Mouse (Mus musculus) gastrocnemius, postnatal 14 days (tissue): ENCODE data around the gene Ddah2. TPM values are rescaled to one million over a fixed set of nuclear protein-coding genes. Genes with fewer than 3 reads are reported as not detected.
A peak's percentile ranks its signal among the peaks of the same experiment; 100 is the strongest.
"Not testable (repeated sequence)": the region's sequence is repeated elsewhere in the genome, so short reads cannot be mapped to it uniquely, and the experiment has no call there.

Experiments
- DNase-seq: peaks from one replicate; pipeline ENCODE4 v3.0.0; 2021; ENCODE audit warnings: mixed read lengths
- intact Hi-C: fragments of 180-260 bp; cut with DNase I; formaldehyde crosslinking; loops from one replicate; pipeline ENCODE4 v1.15.1; 2025; ENCODE audit warnings: low total_unique reads
- total RNA-seq, 2 experiments: library from RNA; stranded (reverse); gene quantifications; 2 replicates each; pipeline ENCODE4 v1.2.3; 2021

Gene Ddah2
- total RNA-seq, 2 experiments from 2014 or later, result 23.4 to 32.2 TPM

DNA sequence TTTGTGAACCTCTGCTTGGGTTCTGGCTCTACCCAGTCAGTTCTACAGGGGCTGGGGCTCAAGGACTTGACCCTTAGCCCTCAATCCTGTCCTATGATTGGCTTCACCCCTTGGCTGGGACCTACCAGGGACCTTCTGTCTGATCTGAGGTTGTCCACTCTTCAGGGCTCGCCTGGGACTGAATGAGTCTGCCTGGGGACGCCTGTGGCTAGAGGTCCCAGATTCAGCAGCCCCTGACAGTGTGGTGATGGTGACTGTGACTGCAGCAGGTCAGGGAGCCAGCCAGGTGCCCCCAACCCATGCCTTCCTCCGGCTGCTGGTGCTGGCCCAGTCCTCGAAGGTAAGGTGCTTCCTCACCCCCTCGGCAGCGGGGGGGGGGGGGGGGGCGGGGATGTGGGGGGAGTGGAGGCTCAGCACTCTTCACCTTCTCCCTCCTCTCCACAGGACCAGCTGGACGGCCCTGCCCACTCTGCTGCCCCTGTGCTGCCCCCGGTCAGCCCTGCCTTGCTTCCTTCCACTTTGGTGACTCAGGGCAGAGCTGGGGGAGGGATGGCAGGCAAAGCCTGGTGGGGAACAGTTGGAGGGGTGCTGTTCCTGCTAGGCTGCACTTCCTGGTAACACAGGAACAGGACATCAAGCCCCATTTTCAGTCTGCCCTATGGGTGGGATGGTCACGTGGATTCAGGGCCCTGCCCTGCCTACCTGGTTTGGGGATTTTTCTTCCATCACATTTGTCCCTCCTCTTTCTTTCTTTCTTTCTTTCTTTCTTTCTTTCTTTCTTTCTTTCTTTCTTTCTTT lies 33.9 kb upstream of the Ddah2 start:
- no peak for DNase-seq
- intact Hi-C loops, result no loop called here

DNA sequence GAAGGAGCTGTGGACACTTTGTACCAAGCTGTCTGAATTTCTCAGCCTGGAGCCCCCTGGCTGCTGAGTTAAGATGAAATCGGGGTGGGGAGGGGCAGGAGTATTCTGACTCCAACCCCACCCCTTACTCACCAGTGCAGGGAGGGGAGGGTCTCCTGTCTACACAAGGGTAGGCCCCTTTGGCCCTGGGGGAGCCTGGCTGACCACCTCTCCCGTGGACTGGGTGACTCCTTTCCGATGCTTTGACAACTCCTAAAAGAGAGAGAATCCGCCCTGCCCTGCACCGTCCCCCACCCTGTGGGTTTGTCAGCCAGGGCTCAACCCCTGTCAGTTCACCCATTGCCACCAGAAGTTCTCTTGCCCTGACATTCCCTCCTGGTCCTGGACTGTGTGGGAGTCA lies 32.6 kb upstream of the Ddah2 start:
- intact Hi-C loops, result no loop called here
- no peak for DNase-seq

DNA sequence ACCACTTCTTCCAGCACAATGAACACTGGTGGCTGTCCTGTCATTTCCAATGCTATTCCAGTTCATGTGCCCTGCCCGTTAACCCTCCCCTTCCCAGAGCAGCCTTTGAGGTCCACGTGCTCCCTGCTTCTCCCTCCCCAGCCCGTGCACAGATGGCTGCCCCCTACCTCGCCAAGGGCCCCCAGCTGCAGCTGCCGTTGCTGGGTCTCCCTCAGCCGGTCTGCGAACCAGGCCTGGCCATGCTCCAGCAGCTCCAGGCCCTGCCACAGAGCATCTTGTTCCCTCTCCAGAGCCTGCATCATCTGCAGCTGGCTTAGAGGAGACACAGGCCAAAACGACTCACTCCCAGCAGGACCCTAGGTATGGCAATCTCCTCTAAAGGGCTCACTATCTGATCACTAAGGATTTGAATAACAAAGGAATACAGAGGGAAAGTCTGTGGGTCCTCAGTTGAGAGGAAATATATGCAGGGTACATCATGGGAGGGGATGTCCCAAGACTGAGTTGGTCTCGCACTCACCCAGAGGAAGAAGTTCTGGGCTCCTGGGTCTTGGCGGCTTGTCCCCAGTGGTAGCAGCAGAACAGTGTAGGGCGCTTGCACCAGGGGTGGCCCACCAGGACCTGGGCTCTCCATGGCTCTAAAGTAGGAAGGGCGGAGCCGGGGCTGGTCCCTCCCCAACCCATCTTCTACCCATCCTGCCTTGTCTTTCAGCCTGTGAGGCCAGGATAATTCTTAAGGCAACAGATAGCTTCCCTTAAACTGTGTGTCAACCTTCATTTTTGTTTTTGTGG lies 31.4 kb upstream of the Ddah2 start, which contains the start of gene Sapcd1:
Sapcd1 (minus strand) TSS at position 740 of the 792 bp plus-strand sequence.
- peak; percentile 84 for DNase-seq
- intact Hi-C loops, result no loop called here

DNA sequence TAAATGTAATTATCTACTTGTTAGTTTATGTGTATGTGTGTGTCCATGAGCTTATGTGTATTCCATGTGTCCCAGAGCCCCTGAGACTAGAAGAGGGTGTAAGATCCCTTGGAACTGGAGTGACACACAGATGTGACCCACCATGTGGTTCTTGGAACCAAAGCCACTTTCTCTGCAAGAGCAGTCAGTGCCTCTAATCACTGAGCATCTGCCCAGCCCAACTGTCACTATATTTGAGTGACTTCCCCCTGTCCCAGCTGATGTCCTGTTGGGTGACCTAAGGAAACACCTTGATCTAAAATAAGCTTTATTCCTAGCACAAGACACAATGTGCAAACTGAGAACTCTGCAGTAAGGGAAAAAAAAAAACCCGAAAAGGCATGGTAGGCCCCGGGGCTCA lies 30.5 kb upstream of the Ddah2 start:
- intact Hi-C loops, result no loop called here

DNA sequence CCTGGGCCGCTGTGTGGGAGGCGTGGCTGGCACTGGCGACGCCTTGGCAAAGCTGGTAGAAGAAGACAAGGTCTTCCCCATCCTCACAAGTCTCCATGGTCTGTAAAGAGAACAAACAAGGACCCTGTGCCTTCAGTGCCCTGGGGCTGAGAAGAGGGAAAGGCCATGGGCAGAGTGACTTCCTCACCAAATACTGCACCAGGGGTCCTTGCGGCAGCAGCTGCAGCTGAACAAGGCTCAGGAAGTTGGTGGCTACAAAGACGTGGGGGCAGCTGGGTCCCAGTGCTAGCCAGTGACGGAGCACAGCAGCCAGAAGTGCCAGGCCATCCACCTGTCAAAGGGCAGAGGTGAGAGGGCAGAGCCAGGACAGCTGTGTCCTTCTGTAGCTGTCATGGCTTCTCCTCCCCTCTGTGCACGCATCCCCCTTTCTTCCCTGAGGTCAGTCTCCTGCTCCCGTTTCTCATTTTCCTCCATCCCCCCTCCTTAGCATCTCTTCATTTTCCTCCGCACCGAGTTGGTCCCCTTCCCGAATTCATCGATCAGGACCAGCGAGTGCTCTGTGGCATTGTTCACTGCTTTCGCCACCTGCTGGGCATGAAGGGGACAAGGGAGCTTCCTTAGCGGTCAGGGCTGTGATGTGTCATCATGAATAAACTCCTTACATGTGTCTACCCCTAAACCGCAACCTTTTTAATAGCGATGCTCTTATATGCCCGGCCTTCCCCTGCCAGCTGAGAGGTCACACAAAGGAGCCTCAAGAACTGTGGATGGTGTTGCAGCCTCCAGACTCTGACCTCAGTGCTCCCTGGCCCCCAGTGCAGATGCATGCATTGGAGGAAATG lies 28.9 kb upstream of the Ddah2 start:
- intact Hi-C loops, result no loop called here
- no peak for DNase-seq

More for the DNA sequence above, 30.5 kb upstream of the Ddah2 start:
- no peak for DNase-seq

DNA sequence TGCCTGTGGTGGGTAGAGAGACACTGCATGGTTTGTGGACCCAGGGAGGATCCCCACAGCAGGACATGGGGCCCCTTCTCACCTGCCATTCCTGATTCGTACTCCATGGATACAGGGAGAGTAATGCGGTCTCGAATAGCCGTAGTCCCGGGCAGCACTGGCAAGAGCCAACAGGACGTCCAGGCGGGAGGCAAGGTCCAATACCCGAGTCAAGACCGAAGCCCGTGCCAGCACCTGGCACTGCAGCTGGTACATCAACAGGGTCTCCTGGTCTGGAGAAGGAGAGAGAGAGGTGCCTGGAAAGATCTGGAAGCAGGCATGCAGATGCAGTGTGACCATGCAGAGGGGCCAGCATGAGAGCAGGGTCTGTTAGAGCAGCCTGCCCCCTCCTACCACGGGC lies 27.6 kb upstream of the Ddah2 start:
- DNase-seq, result no peak

DNA sequence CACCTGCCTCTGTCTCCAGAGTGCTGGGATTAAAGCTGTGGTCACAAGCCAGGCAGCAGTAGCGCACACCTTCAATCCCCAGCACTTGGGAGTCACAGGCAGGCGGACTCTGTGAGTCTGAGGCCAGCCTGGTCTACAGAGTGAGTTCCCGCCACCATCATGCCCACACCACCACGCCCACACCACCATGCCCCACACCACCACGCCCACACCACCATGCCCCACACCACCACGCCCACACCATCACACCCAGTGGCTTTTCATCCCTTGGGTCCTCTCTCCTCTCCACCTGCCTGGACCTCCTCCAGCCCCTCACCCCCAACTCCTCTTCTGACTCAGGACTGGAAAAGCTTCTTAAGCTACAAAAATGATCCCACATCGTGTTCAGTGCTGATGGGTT lies 27.0 kb upstream of the Ddah2 start:
- intact Hi-C loops, result no loop called here
- DNase-seq, result no peak

More for the DNA sequence above, 27.6 kb upstream of the Ddah2 start:
- intact Hi-C loops, result no loop called here

DNA sequence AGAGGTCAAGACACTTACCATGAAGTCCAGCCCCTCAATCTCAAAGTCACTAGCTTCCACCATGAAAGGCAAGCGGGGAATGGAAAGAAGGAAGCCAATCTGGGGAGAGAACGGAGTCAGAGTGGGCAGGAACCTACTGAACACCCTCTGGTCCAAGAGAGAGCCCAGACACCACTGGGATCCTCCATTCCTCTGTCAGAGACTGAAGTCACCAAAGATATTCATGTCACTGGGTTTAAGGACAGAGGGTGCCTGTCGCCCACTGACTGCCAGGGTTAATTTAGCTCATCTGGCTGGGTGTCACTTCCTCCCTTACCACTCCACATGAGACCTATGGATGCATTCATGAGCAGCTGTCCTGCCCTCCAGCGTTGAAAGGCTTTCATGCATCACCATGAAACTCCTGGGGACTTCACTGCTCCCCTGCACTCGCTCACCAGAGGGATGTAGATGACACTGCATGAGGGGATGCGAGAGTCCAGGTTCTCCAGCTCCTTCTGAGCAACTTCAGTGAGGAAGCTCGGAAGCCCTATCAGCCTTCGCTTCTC lies 26.4 kb upstream of the Ddah2 start:
- intact Hi-C loops, result no loop called here
- DNase-seq, result no peak

DNA sequence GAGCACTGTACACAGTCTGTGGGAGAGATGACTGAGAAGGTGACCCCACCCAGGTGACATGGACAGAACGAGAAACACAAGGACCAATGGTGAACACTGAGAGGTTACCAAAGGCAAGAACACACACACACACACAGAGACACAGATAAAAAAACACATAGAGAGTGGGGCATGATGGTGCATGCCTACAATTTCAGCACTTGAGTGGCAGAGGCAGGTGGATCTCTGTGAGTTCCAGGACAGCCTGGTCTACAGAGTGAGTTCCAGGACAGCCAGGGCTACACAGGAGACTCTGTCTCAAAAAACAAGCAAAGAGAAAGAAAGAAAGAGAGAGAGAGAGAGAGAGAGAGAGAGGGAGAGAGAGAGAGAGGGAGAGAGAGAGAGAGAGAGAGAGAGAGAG lies 25.1 kb upstream of the Ddah2 start:
- intact Hi-C loops, result not testable (repeated sequence)

DNA sequence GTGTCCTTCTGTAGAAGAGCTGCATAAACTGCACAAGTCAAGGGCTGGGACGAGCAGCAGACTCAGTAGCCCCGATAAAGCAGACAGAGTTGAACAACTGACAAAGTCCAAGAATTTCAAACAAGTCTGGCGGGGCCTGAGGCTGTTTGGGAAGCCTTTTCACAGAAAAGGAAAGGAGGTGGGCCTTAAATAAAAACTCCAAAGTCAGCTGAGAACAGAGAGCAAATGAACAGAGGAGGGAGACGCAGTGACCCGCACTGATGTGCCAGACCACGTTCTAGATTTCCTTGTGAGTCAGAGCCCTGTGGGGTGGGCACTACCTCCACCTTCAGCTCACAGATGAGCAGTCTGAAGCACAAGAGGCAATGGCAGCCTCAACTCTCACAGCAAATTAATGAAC lies 23.9 kb upstream of the Ddah2 start:
- intact Hi-C loops, result no loop called here
- DNase-seq, result no peak

More for the DNA sequence above, 25.1 kb upstream of the Ddah2 start:
- not testable (repeated sequence) for DNase-seq

DNA sequence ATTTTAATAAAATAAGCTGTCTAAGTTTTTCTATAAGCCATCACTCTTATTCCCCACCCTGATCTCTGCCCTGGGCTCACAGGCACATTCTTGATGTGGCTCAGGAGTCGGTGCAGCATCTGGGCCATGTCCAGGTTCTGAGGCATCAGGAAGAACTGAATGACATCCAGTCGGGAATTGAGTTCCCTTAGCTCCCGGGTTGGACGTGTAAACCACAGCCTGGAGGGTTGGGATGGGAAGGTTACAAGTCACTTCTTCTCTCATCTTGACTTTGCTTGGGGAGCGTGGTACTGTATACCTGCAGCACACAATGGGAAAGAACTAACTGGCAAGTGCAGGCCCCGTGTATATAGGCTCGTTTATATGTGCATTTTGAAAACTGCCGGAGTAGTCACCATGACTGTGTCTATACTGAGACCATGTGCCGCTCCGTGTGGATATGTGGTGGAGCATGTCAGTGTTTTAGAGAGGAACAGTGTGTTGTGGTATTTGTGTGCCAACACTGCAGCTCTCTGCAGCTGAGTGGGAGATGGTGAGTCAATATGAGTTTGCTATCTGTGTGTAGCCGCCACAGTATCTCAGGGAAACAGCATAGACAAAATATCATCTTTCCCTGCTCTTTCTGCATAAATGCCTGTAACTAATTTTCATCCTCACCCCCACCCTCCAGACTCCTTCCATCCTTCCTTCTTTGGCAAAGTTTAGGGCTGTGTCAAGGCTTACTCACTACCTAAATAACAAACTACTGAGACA lies 19.5 kb upstream of the Ddah2 start:
- no peak for DNase-seq
- intact Hi-C loops, result no loop called here

DNA sequence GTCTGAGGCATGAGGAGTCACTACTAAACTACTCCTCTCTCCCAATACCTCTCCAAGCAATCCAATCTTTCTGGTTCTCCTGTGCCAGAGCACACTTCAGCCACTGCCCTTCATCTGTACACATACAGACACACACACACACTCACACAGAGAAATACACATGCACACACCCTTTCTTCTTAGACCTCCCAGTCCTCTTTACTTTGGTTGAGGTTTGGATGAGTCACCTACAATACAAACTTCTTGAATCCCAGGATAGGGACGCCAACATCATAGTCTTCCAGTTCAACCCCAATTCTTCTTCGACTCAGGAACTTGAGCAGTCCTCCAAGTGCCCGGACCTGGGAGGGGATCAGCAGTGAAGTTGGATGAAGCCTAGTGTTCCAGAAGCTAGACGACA lies 15.0 kb upstream of the Ddah2 start:
- DNase-seq, result no peak
- intact Hi-C loops, result no loop called here

DNA sequence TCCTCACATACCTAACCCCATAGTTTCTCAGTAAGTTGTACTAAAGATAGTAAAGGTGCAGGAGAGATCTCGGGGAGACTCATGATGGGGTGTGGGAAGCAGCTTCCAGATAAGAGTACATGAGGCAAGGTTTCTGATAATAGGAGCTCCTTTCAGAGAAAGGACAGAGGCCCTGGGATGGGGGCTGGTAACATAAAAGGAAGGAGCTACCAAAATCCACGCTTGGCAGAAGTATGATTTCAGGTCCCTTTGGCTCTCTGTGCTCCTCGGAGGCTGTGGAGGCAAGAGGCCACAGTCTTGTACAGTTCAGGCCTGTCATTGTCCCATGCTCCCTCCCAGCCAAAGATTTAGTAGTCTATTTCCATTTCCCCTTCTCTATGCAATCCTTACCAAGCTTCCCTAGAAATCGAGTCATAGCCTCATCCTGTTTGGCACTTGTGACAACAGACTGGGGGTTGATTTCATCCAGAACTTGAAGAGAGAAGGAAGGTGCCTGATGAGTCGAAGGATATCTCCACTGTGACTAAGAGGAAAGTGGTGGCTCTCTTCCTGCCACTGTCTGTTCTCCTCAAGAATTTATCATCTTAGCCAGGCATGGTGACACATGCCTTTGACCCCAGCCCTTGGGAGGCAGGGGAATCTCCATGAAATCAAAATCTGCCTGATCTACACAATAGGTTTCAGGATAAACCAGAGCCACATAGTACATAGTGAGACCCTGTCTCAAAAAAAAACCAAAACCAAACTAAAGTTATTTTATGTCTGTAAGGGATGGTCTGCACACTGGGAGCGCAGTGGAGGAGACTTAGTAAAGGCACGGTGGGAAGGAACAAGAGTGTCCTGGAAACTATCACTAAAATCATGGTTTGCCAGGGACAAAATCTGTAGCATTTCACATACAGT lies 13.7 kb upstream of the Ddah2 start:
- intact Hi-C loops, result no loop called here
- no peak for DNase-seq

DNA sequence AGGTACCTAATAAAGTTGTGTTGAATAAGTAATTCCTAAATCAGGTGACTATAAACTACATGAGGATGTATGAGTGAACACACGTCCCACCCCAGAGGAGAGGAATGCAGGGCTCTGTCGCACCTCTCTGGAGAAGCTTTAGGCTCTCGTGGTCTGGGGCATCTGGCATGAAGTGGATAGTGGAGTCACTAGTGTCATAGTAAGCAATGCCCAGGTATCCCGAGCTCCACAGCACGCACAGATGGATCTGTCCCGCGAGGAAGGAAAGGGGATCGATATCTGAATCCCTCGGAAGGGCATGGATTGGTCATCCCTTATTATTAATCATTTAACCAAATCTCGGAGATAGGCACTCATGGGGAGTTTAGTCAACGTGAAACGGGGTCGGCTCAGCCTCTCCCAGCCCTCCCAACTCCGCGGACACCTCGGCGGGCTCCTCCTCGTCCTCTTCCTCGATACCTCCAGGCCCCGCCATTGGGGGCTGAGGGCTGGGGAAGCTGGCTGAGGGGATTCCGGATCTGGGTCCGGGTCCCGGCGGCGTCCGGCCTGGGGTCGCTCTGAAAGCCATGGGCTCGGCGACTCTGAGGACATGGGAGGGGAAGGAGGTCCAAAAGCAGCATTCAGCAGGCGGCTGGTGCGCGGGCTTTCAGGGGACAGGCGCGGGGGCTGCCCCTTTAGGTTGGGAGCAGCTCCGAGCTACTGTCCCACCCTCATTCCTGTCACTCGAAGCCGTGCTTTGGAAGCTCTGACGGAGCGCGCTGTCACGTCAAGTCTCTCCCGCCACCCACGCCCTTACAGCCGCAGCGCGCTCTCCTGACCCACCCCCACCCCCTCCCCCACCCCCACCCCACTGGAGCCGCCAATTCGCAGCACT lies 12.8 kb upstream of the Ddah2 start:
- intact Hi-C loops, result no loop called here
- no peak for DNase-seq

DNA sequence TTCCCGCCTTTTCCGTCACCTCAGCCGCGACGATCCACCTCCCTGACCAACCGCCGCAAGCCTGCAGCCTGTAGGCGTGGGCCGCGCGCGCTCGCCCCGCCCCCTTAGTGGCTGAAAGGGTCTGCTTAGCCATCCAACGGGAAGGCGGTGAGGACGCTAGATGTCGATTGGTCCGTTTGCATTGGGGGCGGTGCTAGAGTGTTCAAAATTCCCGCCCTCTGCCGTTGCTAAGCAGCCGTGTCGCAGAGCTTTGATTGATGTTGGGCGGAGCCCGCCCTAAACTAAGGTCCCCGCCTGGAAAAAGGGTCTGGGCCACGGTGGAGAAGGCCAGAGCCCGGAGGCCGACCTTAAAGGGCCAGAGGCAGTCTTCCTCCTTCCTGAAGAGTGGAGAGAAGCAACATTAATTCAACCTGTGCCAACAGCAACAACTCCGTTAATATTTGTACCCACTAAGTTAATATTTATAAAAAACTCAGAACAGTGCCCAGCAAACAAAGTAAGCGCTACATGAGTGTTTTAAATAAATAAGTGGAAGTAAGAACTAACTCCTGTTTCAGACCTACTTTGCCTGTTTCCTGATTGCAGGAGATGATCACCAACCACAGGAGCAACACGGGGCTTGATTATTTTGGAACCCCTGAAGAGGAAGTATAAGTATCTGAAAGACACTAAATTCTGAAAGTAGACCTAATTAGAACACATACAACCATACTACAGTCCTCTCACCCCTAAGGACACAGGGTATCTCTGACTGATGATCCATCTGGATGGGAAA lies 12.0 kb upstream of the Ddah2 start, which contains the start of gene Msh5:
Msh5 (minus strand) TSS at position 65 of the 775 bp plus-strand sequence.
- DNase-seq, result peak; percentile 96
- intact Hi-C loops, result no loop called here

DNA sequence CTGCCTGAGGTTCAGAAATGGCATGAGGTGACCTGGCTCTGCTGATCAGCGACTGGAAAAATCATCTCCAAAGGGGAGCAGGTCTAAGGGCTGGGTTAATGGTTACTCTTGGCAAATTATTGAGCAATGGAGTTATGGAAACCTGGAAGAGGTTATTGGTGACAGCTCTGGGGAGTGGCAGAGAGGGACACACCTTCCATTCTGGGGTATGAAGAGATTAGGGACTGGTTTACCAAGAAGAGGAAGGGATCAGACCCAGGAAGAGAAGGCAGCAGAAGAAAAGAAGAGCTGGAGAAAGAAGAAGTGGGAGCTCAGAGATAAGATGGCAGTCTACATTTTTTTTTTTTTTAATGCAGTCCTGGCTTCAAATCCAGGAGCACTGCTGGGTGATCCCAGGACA lies 11.1 kb upstream of the Ddah2 start:
- intact Hi-C loops, result no loop called here
- DNase-seq, result no peak
